Comparison of ENCODE assay signal across 8 mouse cellular contexts in genomic region chr2:102658661-102659520, GRCm38 (mm10). TPM values are rescaled to one million over a fixed set of nuclear protein-coding genes. Genes with fewer than 3 reads are reported as not detected.
DNase-seq lines count a peak whose midpoint lies in the region; ATAC-seq and TF ChIP-seq lines count a peak whose summit lies in the region.

No protein-coding gene starts in this region.

- WGBS in embryonic facial prominence, embryonic 12.5 days, result under 1% methylated on average over 77 of the region's 80 CpGs

- H3K9me3 ChIP-seq in CH12.LX (replicated peaks; ENCODE audit: low read length), result peaks cover 5% of the 10 kb centered on the region
- H3K9me3 ChIP-seq in embryonic facial prominence, embryonic 12.5 days, result no peaks in the 10 kb centered on the region

- H3K36me3 ChIP-seq in CH12.LX (replicated peaks in 1 of 2; ENCODE audit: control insufficient read depth in 1 of 2, insufficient read depth in 1 of 2, low read length in 1 of 2), result no peaks in the 10 kb centered on the region
- H3K36me3 ChIP-seq in embryonic facial prominence, embryonic 12.5 days, result no peaks in the 10 kb centered on the region

- 0 out of 2 replicates have a peak overlapping the region, but pooled peaks have one; percentile 51 for H3K4me2 ChIP-seq in CH12.LX (ENCODE audit: insufficient read depth, low read depth, poor library complexity, severe bottlenecking)
- H3K4me2 ChIP-seq in embryonic facial prominence, embryonic 12.5 days (replicated peaks), result peak overlapping the region; percentile 100

- TF ChIP-seq CTCF in CH12.LX (conservative IDR thresholded peaks at IDR 0.05 in 1 of 2, IDR thresholded peaks at IDR 0.05 in 1 of 2; ENCODE audit: low read depth in 2 of 2, low read length in 2 of 2), result no peak

- H3K79me2 ChIP-seq in CH12.LX (replicated peaks; ENCODE audit: control insufficient read depth, extremely low read depth, insufficient read depth, poor library complexity, severe bottlenecking), result no peaks in the 10 kb centered on the region; the same call in 1 of the 2 replicates

- in situ Hi-C loops in CH12.LX (cut with MboI; ENCODE audit: low pct_ligation_motif_present, low pct_unique_long_range_greater_than_20kb, low sequenced_read_pairs), result no loop called here

- H3K27ac ChIP-seq in CH12.LX (ENCODE audit: insufficient read depth, low read depth), result no peak overlapping the region
- peak overlapping the region; percentile 30; the same call in 1 of the 2 replicates for H3K27ac ChIP-seq in embryonic facial prominence, embryonic 12.5 days

- peak; percentile 72 for ATAC-seq in embryonic facial prominence, embryonic 12.5 days (ENCODE audit: insufficient number of reproducible peaks, insufficient read depth, low FRiP score, low TSS enrichment)
- ATAC-seq in megakaryocyte progenitor cell, adult 5-6 weeks (replicated peaks; ENCODE audit: poor library complexity), result peak; percentile 55

- H3K4me3 ChIP-seq in CH12.LX (replicated peaks in 1 of 3; ENCODE audit: low read depth in 2 of 3, low read length in 2 of 3, poor library complexity in 1 of 3), result no peak overlapping the region
- peak overlapping the region; percentile 76 for H3K4me3 ChIP-seq in embryonic facial prominence, embryonic 12.5 days

- dilution Hi-C loops in CH12.LX (cut with MboI; ENCODE audit: extremely low pct_ligation_motif_present, extremely low pct_unique_long_range_greater_than_20kb, low sequenced_read_pairs), result no loop called here

- TF ChIP-seq EP300 in CH12.LX (IDR thresholded peaks at IDR 0.05; ENCODE audit: low read length), result no peak

- no peaks in the 10 kb centered on the region for H3K27me3 ChIP-seq in CH12.LX (replicated peaks)
- H3K27me3 ChIP-seq in embryonic facial prominence, embryonic 12.5 days, result peaks cover 37% of the 10 kb centered on the region

- no peak overlapping the region for H3K9ac ChIP-seq in CH12.LX (ENCODE audit: insufficient read depth, low read depth)
- H3K9ac ChIP-seq in embryonic facial prominence, embryonic 12.5 days, result peak overlapping the region; percentile 58

- DNase-seq in CH12.LX (ENCODE audit: extremely low read depth), result no peak
- peak; percentile 51 for DNase-seq in adrenal gland, postnatal 10 days
- peak; percentile 40 to 43 for DNase-seq in heart, postnatal 14 days
- DNase-seq in left cerebral cortex, adult 11 months (ENCODE audit: low spot score), result peak; percentile 60
- DNase-seq in right cerebral cortex, postnatal 36 days (ENCODE audit: low spot score in 2 of 2), result peak; percentile 68 to 69
- DNase-seq in spleen, postnatal 14 days (ENCODE audit: low spot score in 2 of 2), result no peak

- no peak for TF ChIP-seq RAD21 in CH12.LX (IDR thresholded peaks at IDR 0.05; ENCODE audit: low read depth, low read length)

- TF ChIP-seq POLR2A in CH12.LX (IDR thresholded peaks at IDR 0.05; ENCODE audit: low read depth, low read length), result no peak

- intact Hi-C loops in heart, postnatal 14 days (cut with DNase I), result no loop called here

- H3K4me1 ChIP-seq in CH12.LX (ENCODE audit: control insufficient read depth in 1 of 2, insufficient read depth in 2 of 2), result peaks cover 5 to 10% of the 10 kb centered on the region in 2 experiments; a peak in 3 of 4 replicates
- H3K4me1 ChIP-seq in embryonic facial prominence, embryonic 12.5 days, result peaks cover 19% of the 10 kb centered on the region

TF ChIP-seq in CH12.LX, 34 proteins besides CTCF, POLR2A, EP300 and RAD21:
- TF ChIP-seq NRF1 (IDR thresholded peaks at IDR 0.05; ENCODE audit: low read depth, low read length) (no peak), SIN3A (IDR thresholded peaks at IDR 0.05; ENCODE audit: low read length) (no peak), SMC3 (IDR thresholded peaks at IDR 0.05; ENCODE audit: low read depth, low read length) (no peak), JUN (IDR thresholded peaks at IDR 0.05; ENCODE audit: insufficient read depth, low read depth, low read length) (no peak), ETS1 (conservative IDR thresholded peaks at IDR 0.05; ENCODE audit: low read depth, low read length) (no peak), ZC3H11A (IDR thresholded peaks at IDR 0.05; ENCODE audit: low read depth, low read length) (no peak), IRF4 (IDR thresholded peaks at IDR 0.05; ENCODE audit: low read depth, low read length) (no peak), ELF1 (IDR thresholded peaks at IDR 0.05; ENCODE audit: low read depth, low read length) (no peak), HCFC1 (IDR thresholded peaks at IDR 0.05; ENCODE audit: low read depth, low read length) (no peak), MAFK (IDR thresholded peaks at IDR 0.05; ENCODE audit: insufficient replicate concordance, low read length) (no peak), MAX (IDR thresholded peaks at IDR 0.05; ENCODE audit: low read length) (no peak), E2F4 (IDR thresholded peaks at IDR 0.05; ENCODE audit: insufficient replicate concordance, low read depth, low read length) (no peak), USF1 (IDR thresholded peaks at IDR 0.05; ENCODE audit: low read depth, low read length) (no peak), MAZ (IDR thresholded peaks at IDR 0.05; ENCODE audit: low read depth, low read length) (no peak), USF2 (conservative IDR thresholded peaks at IDR 0.05; ENCODE audit: low read depth, low read length) (no peak), JUND (conservative IDR thresholded peaks at IDR 0.05; ENCODE audit: low read depth, low read length) (no peak), ZKSCAN1 (IDR thresholded peaks at IDR 0.05; ENCODE audit: borderline replicate concordance, low read depth, low read length) (no peak), MEF2A (IDR thresholded peaks at IDR 0.05; ENCODE audit: borderline replicate concordance, low read depth, low read length) (no peak)

RNA-seq across cellular contexts. Expression of gene Slc1a2, which starts 0.4 kb away (rescaled TPM):
- total RNA-seq in CH12.LX (2012; rRNA removed), result 0.80 and 1.6 TPM in 2 replicates
- 0.59 and 1.3 TPM in 2 replicates for total RNA-seq in CH12.LX (2014; rRNA removed)
- polyA plus RNA-seq in CH12.LX (2012; ENCODE audit: insufficient read length, low read depth), result 1.3 and 1.6 TPM in 2 replicates
- total RNA-seq in adrenal gland, postnatal 10 days (2021), result 1 to 10 TPM in 1 of 2 experiments, under 1 TPM in 1; 0.61 to 1.4 TPM
- 1.2 TPM in 2 replicates for polyA plus RNA-seq in embryonic facial prominence, embryonic 12.5 days (2016; fragmentation: Nextera tagmentation; extraction: Ambion mirVana)
- total RNA-seq in heart, postnatal 14 days (2021), result under 1 TPM; 0.10 to 0.45 TPM
- total RNA-seq in megakaryocyte progenitor cell, adult 5-6 weeks (2015), result not detected in 2 replicates
- total RNA-seq in megakaryocyte progenitor cell, adult 5-6 weeks (2017), result not detected in 2 replicates

Comparison
In these comparisons a context has a peak if more than half of its experiments do, and no peak if none do; other contexts are left out.
1. DNase-seq: peak in adrenal gland, postnatal 10 days (single experiment), heart, postnatal 14 days (2 of 2), left cerebral cortex, adult 11 months (single experiment) and right cerebral cortex, postnatal 36 days (2 of 2); none in CH12.LX (single experiment) and spleen, postnatal 14 days (0 of 2).